Mouse (Mus musculus) neural tube, embryonic 15.5 days (tissue): ENCODE measurements around the gene 1700012A03Rik. TPM values are rescaled to one million over a fixed set of nuclear protein-coding genes. Genes with fewer than 3 reads are reported as not detected.

Experiments
- ATAC-seq: fragments of 200-750 bp; cut with Nextera tagmentation; 2 replicates; pipeline ENCODE4 v1.8.0; 2017; ENCODE audit warnings: mild to moderate bottlenecking, moderate TSS enrichment, moderate library complexity; ENCODE audit not compliant: low FRiP score
- H3K27ac ChIP-seq: fragments of 300-500 bp; sonication (generic); replicated peaks from 2 replicates; pipeline ENCODE4 v1.5.1; 2015; ENCODE audit warnings: mild to moderate bottlenecking, inconsistent platforms
- H3K27me3 ChIP-seq: fragments of 300-500 bp; sonication (generic); replicated peaks from 2 replicates; pipeline ENCODE4 v1.6.1; 2015; ENCODE audit warnings: inconsistent platforms
- H3K36me3 ChIP-seq: fragments of 300-500 bp; sonication (generic); 2 replicates; pipeline ENCODE4 v1.6.1; 2015; ENCODE audit warnings: inconsistent platforms
- H3K4me1 ChIP-seq: fragments of 300-500 bp; sonication (generic); 2 replicates; pipeline ENCODE4 v1.6.1; 2015; ENCODE audit warnings: inconsistent platforms
- H3K4me2 ChIP-seq: fragments of 300-500 bp; sonication (generic); 2 replicates; pipeline ENCODE4 v1.6.1; 2015; ENCODE audit warnings: inconsistent platforms, mild to moderate bottlenecking, moderate library complexity
- H3K4me3 ChIP-seq: fragments of 300-500 bp; sonication (generic); replicated peaks from 2 replicates; pipeline ENCODE4 v1.5.1; 2015; ENCODE audit warnings: mild to moderate bottlenecking, inconsistent platforms
- H3K9ac ChIP-seq: fragments of 300-500 bp; sonication (generic); replicated peaks from 2 replicates; pipeline ENCODE4 v1.6.1; 2015; ENCODE audit warnings: mild to moderate bottlenecking, inconsistent platforms
- H3K9me3 ChIP-seq: fragments of 300-500 bp; sonication (generic); replicated peaks from 2 replicates; pipeline ENCODE4 v1.6.1; 2016; ENCODE audit warnings: inconsistent platforms
- WGBS: fragments of 180-500 bp; shearing (Covaris S2); methylation state at CpG from one replicate; pipeline ENCODE4 v1.1.7; 2015; ENCODE audit warnings: mixed read lengths; 5-methylcytosine and 5-hydroxymethylcytosine counted together
- polyA plus RNA-seq: library from polyadenylated mRNA; unstranded; fragments of >200 nt; fragmentation: Nextera tagmentation; extraction: Ambion mirVana; gene quantifications from 2 replicates; pipeline ENCODE4 v1.2.1, GENCODE M21; 2015

Gene 1700012A03Rik
- polyA plus RNA-seq, 1 experiment from 2014 or later = not detected

GRCm38 (mm10) chr6:32105547-32106275 is 55.7 kb downstream of the 1700012A03Rik start:
- 54% methylated on average over 9 of the region's 9 CpGs for WGBS
- Histone ChIP-seq H3K36me3 (no peaks in the 10 kb centered on the region), H3K4me3 (no peak overlapping the region), H3K27ac (no peak overlapping the region), H3K27me3 (no peaks in the 10 kb centered on the region), H3K4me1 (0 out of 2 replicates have a peak, but pooled peaks cover 5% of the 10 kb centered on the region), H3K4me2 (no peak overlapping the region), H3K9me3 (no peaks in the 10 kb centered on the region), H3K9ac (no peak overlapping the region)
- no peak for ATAC-seq
